Mouse (Mus musculus): ENCODE measurements around the gene Susd4. TPM values are rescaled to one million over a fixed set of nuclear protein-coding genes. Genes with fewer than 3 reads are reported as not detected.

Susd4 gene
- total RNA-seq, 2 experiments from 2014 or later: 2.2 to 4.1 TPM

DNA sequence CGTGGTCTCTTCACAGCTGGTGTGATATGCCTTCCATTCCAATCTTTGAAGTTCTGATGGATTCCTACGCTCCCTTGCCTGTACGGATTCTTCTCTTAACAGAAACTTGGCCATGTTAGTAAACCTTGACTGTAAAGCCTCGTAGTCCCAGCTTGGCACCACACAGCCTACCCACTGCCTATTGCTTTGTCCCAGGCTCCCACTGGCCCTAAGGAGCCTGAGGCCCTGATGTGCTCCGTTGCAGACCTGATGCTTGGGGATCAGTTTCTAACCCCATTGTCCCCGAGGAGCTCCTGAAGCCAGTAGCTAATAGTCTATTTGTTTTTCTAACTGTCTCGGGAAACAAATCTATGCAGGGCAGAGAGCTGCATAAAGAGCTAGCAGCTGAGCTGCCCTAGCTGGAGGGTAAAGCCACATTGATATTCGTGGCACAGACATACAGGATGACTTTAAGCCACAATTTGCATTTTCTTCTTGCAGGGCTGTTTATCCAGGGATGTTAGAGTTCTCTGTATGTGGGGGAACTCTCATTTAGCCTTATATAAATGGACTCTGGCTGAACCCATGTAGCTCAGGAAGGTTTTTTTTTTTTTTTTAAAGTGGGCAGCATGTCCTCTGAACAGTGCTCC lies 155.2 kb downstream of the Susd4 start:
- no peak for DNase-seq

DNA sequence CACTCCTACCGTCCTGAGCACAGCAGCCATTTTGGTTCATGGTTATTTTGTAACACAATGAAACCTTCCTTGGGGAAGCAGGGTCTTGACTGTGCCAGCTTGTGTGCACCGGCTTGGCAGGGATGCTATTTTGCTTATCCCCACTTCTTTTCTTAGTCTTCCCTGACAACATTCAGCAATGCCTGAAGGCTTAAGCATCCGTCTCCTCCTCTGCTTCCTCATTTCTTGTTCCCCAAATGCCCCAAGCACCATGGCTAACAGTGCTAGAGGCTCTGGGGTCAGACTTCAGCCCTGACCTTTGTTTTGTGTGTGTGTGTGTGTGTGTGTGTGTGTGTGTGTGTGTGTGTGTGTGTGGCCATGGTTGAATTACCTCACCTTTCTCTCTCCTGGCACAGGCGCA lies 159.2 kb downstream of the Susd4 start:
- no peak for DNase-seq

DNA sequence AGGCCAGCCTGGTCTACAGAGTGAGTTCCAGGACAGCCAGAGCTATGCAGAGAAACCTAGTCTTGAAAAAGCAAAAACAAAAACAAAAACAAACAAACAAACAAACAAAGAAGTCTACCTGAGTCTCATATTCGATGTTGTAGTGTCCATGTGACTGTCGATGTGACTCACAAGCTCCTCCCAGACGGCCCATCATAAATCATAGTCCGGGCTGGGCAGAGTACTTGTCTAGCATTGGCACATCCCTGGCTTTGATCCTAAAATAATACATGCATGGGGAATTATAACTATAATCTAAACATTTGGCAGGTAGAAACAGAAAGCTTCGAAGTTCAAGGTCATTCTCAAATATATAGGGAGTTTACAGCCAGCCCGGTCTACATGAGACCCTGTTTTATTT lies 162.8 kb downstream of the Susd4 start:
- no peak for DNase-seq

DNA sequence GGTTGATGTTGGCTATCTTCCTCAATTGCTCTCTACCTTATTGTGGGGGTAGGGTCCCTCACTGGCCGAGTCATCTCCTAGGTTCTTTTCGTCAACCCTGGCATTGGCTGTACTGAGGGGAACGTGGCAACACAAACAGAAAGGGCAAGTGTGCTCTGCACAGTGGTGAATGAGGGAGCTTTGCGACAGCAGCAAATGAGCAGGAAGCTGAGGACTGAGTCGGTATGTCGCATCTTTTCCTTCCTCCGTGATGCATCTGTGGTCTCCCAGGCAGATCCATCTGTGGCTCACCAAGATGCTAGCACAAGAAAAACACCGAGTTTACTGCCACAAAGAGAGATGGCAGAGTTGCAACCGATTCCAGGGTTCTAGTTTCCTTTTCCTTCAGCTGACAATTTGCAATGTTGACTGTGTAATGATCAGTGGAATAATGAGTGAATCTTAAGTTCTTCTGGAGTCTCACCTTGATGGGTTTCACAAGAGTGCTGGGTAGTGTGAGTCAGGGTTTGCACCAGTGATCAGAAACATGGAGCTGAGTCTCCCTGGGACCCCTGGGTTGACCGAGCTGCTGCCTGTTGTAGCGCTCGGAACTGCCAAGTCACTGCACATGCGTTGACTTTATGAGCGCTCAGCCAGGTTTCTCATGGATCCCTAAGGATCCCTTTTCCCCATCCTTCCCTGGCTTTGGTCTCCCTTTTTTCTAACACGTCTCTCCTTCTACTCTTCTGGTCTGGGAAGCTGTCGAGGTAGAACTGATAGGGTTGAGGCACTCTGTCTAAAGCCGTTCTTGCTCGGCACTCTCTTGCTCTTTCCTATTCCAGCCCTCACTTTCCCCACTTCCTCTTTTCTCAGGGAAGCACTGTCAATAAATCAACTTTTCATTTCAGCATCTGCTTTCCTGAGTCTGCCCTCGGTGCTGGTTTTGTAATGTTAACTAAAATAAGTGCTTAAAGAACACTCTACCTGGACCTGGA lies 164.5 kb downstream of the Susd4 start:
- no peak for DNase-seq

DNA sequence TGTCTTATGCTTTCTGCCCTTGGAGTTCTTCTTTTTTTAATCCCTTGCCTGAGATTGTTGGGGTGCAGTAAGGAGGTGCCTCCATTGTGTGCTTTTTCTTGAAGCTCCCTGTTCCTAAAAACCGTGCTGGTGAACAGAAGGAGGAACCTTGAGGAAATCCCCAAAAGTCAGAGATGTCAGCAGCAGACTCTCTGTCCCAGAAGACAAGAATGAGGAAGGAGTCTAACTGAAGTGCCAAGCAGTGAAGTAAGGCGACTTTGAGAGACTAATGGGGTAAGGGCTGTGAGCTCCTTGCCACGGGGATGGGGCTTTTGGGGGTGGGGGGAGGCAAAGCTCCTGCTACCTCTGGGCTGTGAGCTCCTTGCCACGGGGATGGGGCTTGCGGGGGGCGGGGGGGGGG lies 171.8 kb downstream of the Susd4 start:
- DNase-seq: no peak

DNA sequence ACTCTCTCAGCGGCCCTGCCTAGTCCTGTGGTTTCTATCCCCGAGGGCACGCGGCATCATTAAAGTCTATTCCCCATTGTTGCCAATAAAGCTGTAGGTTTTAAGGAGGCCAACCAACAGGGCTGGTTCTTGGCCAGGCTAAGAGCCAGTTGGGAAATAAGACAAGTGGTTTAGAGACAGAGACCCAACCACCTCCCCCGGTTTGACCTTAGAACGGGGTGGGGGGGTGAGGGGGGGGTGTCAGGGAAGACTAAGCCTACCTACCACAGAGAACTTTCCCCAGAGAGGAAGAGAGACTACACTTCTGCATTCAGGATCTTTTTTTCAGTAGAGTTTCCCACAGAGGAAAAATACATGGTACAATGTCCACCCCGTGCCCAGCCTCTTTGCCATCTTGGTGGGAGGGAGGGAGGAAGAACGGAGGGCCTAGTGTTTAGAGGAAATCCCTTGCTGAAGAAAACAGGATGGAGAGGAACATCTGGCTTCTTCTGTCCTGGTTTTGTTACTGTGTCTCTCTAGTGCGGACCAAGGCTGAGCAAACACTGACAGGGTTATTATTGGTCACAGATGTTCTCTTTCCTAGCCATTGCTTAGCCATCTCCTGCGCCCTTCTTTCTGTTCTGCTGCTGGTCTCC lies 173.9 kb downstream of the Susd4 start:
- DNase-seq: no peak

DNA sequence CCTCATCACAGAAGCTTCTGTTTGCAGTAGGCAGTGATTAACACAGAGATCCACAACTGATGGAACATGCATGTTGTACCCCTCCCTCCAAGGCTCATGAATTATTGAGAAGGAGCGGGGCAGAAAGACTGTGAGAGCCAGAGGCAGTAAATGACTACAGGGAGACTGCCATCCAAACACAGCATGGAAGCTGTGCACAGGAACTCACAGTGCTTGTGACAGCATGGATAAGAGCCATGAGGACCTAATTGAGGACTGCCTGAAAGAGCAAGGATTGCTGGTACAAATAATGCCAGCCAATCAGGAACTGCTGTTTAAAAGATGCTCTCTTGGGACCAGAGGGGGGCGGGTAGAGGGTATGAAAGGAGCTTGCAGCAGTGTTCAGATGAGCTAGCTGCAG lies 178.3 kb downstream of the Susd4 start:
- DNase-seq: no peak

DNA sequence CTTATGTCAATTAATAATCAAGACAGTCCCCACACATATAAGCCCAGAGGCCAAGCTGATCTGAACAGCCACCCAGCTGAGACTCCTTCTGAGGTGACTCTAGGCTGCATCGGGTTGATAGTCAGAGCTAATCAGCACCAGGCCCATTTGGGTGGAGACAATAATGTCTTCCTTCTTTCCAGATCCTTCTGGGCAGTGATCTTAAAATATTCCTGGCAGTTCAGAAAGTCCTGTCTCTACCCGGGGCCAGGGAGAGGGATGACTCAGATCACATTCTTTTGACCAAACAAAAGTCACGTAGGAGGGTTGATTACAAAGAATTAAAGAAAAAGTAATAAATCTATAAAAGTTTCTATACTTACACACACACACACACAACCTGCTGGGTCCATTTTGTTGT lies 180.3 kb downstream of the Susd4 start:
- DNase-seq: no peak

DNA sequence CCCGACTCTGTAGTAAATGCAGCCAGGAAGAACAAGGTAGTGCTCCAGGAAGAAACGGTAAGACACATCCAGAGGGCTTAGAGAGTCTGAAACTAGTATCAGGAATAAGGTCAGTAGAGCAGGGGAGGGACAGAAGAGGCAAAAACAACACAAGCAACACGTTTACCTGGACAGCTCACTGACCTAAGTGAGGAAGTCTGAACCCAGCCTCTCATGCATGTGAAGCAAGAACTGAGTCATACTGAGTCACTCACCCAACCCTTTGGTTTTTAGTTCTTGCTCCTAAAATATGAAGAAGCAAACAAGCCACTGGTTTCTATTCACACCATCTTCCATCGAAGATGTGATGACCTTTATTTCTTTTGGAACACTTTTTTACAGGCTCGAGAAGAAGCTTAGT lies 181.0 kb downstream of the Susd4 start:
- DNase-seq: no peak

DNA sequence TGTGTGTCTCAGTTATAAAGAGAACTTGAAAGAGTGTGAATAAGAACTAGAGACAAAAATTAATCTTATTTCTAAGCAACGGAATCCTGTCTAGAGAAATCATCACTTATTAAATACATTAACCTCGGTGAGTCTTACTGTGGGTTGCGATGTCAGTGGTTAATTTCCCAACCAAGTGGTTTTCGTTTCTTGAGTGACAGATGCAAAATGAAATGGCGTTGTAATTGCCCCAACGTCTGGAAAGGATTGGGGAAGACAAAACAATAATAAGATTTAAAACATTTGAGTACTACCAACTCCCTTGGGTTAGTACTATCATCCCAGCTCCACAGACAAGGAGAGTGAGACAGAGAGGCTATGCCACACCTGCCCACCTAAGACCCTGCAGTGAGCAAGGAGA lies 181.9 kb downstream of the Susd4 start:
- no peak for DNase-seq

Other genes starting within 250 kb of the Susd4 start
- 10 to 100 TPM; 67.0 to 88.1 TPM for gene Capn2, start 246.3 kb upstream of the Susd4 start, total RNA-seq (2021)
- gene Capn8, start 198.9 kb upstream of the Susd4 start, total RNA-seq (2021): under 1 TPM in 1 of 2 experiments, not detected in 1; 0.13 TPM
- not detected for gene Ccdc185, start 14.7 kb upstream of the Susd4 start, total RNA-seq (2021)
- 1 to 10 TPM in 1 of 2 experiments, under 1 TPM in 1; 0.92 to 1.5 TPM for gene Tlr5, start 190.9 kb downstream of the Susd4 start, total RNA-seq (2021)

Data from adrenal gland, postnatal 36 days (tissue).